Mouse (Mus musculus): ENCODE data around the gene Fhod1. TPM values are rescaled to one million over a fixed set of nuclear protein-coding genes. Genes with fewer than 3 reads are reported as not detected.

The Fhod1 gene
- polyA plus RNA-seq, 1 experiment from 2014 or later, result 0.79 TPM

- no peaks in the 10 kb centered on the region for H3K9me3 ChIP-seq (replicated peaks)
- under 1% methylated on average over 34 of the region's 34 CpGs for WGBS
- peak within 1 kb of the TSS; percentile 98 for H3K4me2 ChIP-seq
- peak within 1 kb of the TSS; percentile 82 for H3K9ac ChIP-seq (replicated peaks)
- peak within 1 kb of the TSS; percentile 81 for H3K27ac ChIP-seq (replicated peaks)
- H3K4me1 ChIP-seq, result peaks cover 49% of the 10 kb centered on the region
- H3K4me3 ChIP-seq (replicated peaks), result peak within 1 kb of the TSS; percentile 79
- no peaks in the 10 kb centered on the region for H3K36me3 ChIP-seq
- H3K27me3 ChIP-seq (replicated peaks), result peaks cover 13% of the 10 kb centered on the region
- peak; percentile 51 for ATAC-seq (ENCODE audit: low FRiP score)
These were observed 820 bp upstream of the Fhod1 start, which contains the start of gene Slc9a5 for GRCm38 (mm10) chr8:105348450-105349095. Slc9a5 (plus strand) TSS chr8:105348843.

DNA sequence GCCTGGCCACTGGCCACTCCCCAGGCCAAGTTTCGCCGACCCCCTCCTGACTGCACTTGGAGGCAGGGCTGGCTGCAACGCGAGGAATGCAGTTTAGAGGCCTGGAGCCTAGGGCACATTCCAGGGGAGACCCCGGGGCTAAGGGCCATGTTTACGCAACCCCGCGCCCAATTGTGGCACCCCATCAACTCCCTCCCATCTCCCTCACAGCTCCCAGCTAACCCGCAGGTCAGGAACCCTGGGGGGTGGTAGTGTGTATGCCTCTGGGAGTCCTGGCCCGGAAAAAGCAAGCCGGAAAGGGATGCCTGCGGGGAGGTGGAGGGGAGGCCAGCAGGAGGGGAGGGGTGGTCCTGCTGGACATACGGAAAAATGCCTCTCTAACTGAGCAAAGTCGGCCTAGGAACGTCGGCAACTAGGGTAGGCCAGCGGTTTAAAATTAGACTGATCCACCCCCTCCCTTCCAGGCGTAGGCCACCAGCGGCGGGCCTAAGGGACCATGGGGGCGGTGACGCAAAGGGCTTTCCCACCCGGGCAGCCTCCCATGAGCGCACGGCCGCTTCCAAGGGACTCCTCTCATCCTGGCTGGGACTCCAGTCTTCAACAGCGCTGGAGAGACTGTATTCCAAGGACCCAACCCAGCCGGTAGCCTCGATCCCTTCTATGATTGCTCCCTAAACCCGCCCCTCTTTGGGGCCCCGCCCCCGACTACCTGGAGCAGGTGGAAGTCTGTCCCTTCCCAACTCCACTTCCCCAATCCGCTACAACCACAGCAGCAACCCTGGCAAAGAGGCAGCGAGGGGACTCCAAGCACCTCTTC is 934 bp downstream of the Fhod1 start:
- Histone ChIP-seq H3K36me3 (no peaks in the 10 kb centered on the region), H3K4me1 (peaks cover 49% of the 10 kb centered on the region), H3K4me3 (replicated peaks) (peak overlapping the region; percentile 79), H3K9ac (replicated peaks) (peak overlapping the region; percentile 49), H3K27me3 (replicated peaks) (peaks cover 13% of the 10 kb centered on the region), H3K4me2 (peak overlapping the region; percentile 98), H3K9me3 (replicated peaks) (no peaks in the 10 kb centered on the region), H3K27ac (replicated peaks) (peak overlapping the region; percentile 43; the same call in 1 of the 2 replicates)
- peak; percentile 4; the same call in 1 of the 2 replicates for ATAC-seq (ENCODE audit: low FRiP score)
- WGBS, result 3% methylated on average over 34 of the region's 34 CpGs

DNA sequence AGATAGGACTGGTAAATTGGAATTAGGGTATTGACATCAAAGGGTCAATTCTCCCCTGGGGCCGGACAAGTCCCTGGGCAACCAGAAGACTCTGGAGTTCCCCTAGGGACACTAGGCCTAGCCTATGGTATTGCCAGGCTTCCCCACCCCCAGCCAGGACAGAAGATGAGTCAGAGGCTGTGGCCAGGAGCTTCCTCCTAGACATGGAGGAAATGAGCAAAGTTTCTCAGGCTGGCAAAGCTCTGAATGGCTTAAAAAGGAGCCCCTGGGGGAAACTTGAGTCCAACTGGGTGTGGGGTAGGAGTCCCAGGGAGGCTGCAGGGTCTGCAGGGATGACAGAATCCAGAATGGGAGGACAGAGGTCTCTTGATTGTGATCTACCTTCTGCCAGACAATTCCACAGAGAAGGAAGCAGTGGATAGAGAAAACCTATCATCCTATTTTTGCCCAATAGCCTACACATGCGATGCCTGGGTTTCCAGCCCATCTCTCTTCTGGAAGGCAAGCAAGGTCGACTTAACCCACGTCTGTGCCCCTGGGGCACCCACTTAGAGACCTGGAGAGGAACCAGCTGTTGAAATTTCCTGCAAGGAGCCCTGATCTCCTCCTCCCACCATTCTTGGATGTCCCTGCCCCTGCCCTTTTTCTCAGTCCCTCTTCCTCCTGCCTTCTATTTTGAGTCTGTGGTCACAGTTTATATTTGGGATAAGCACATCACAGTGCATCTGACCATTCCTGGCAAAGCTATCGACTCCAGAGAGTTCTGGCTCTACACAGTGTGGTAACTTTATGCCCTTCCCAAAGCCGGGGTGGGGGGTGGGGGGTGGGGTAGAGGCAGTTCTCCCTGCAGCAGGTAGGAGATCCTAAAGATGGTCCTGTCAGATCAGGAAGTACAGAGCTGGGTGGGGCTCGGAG is 2.4 kb downstream of the Fhod1 start:
- 72% methylated on average over 7 of the region's 7 CpGs for WGBS
- Histone ChIP-seq H3K27me3 (replicated peaks) (peaks cover 13% of the 10 kb centered on the region), H3K9me3 (replicated peaks) (no peaks in the 10 kb centered on the region), H3K4me3 (replicated peaks) (no peak overlapping the region), H3K9ac (replicated peaks) (no peak overlapping the region), H3K36me3 (no peaks in the 10 kb centered on the region), H3K4me1 (peaks cover 38% of the 10 kb centered on the region), H3K4me2 (no peak overlapping the region), H3K27ac (replicated peaks) (no peak overlapping the region)
- no peak for ATAC-seq (ENCODE audit: low FRiP score)

- Histone ChIP-seq H3K9ac (replicated peaks) (no peak overlapping the region), H3K27ac (replicated peaks) (no peak overlapping the region), H3K4me3 (replicated peaks) (no peak overlapping the region), H3K27me3 (replicated peaks) (peaks cover 13% of the 10 kb centered on the region), H3K4me1 (peaks cover 30% of the 10 kb centered on the region), H3K9me3 (replicated peaks) (no peaks in the 10 kb centered on the region), H3K4me2 (no peak overlapping the region), H3K36me3 (no peaks in the 10 kb centered on the region)
- ATAC-seq (ENCODE audit: low FRiP score), result no peak
- 80% methylated on average over 7 of the region's 8 CpGs for WGBS
These were observed 3.8 kb downstream of the Fhod1 start for GRCm38 (mm10) chr8:105343791-105344574.

DNA sequence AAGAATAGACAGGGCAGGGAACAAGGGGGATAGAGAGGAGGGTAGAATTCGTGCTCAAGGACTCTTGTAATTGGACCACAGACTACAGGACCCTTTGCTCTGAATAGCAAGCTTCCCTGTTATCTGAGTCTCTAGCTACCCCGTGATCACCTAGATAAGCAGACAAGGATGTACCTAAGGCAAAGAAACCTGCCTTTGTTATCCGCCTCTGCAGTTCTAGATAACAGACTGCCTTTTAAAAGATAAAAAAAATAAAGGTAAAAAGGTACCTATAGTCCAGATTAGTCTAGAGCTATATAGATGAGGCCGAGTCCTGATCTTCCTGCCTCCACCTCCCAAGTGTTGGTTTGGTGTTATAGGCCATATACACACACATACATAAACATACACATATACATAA is 5.0 kb downstream of the Fhod1 start:
- 69% methylated on average over 4 of the region's 4 CpGs for WGBS
- Histone ChIP-seq H3K27me3 (replicated peaks) (peaks cover 13% of the 10 kb centered on the region), H3K9ac (replicated peaks) (no peak overlapping the region), H3K4me1 (peaks cover 21% of the 10 kb centered on the region), H3K27ac (replicated peaks) (no peak overlapping the region), H3K4me3 (replicated peaks) (no peak overlapping the region), H3K4me2 (no peak overlapping the region), H3K36me3 (no peaks in the 10 kb centered on the region), H3K9me3 (replicated peaks) (no peaks in the 10 kb centered on the region)
- ATAC-seq (ENCODE audit: low FRiP score), result no peak

DNA sequence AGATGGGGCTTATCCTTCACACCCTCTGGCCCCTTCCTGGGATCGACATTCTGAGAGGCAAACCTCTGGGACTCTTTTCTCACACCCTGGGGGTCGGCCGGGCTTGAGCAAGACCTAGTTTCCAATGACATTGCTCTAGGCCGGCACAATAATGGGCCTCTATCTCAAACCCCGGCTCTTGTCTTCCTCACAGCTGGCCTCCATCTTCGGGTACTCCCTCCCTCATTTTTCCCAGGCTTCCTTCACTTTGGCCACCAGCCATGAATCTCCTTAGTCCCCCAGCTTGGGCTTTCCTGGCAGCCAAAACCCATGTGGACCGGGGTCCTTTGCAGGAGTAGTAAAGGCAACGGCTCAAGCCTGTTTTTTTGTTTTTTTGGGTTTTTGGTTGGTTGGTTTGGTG is 6.4 kb downstream of the Fhod1 start:
- Histone ChIP-seq H3K4me2 (no peak overlapping the region), H3K27ac (replicated peaks) (no peak overlapping the region), H3K9ac (replicated peaks) (no peak overlapping the region), H3K36me3 (no peaks in the 10 kb centered on the region), H3K9me3 (replicated peaks) (no peaks in the 10 kb centered on the region), H3K27me3 (replicated peaks) (peaks cover under 1% of the 10 kb centered on the region), H3K4me1 (peaks cover 7% of the 10 kb centered on the region), H3K4me3 (replicated peaks) (no peak overlapping the region)
- ATAC-seq (ENCODE audit: low FRiP score), result no peak
- 49% methylated on average over 8 of the region's 8 CpGs for WGBS

- H3K27me3 ChIP-seq (replicated peaks), result no peaks in the 10 kb centered on the region
- 89% methylated on average over 6 of the region's 6 CpGs for WGBS
- H3K4me1 ChIP-seq, result no peaks in the 10 kb centered on the region; the same call in 1 of the 2 replicates
- H3K4me3 ChIP-seq (replicated peaks), result no peak overlapping the region
- no peak for ATAC-seq (ENCODE audit: low FRiP score)
- no peak overlapping the region for H3K9ac ChIP-seq (replicated peaks)
- no peak overlapping the region for H3K27ac ChIP-seq (replicated peaks)
- H3K4me2 ChIP-seq, result no peak overlapping the region
- H3K36me3 ChIP-seq, result no peaks in the 10 kb centered on the region
- H3K9me3 ChIP-seq (replicated peaks), result no peaks in the 10 kb centered on the region
These were observed 7.7 kb downstream of the Fhod1 start for GRCm38 (mm10) chr8:105339886-105340635.

DNA sequence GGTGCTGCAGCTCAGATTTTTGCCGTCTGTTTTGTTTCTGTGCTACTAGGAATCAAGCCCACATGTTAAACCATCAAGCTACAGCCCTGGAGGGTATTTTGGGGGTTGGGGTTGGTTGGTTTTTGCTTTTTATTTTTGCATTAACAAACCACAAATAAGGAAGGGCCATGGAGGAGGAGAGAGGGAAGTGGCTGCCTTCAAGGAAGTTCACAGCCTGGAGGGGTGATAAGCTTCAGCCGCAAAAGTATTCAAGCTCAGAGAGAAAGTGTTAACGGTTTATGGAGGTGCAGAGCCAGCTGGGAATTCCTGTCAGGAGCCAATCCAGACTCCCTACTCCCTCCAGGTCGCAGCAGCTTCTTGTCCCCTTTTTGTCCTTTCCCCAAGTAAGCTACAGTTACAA is 8.8 kb downstream of the Fhod1 start:
- no peak for ATAC-seq (ENCODE audit: low FRiP score)
- Histone ChIP-seq H3K27ac (replicated peaks) (no peak overlapping the region), H3K4me1 (no peaks in the 10 kb centered on the region), H3K9ac (replicated peaks) (no peak overlapping the region), H3K36me3 (peaks cover 5% of the 10 kb centered on the region; the same call in 1 of the 2 replicates), H3K27me3 (replicated peaks) (no peaks in the 10 kb centered on the region), H3K9me3 (replicated peaks) (no peaks in the 10 kb centered on the region), H3K4me2 (no peak overlapping the region), H3K4me3 (replicated peaks) (no peak overlapping the region)
- WGBS, result 55% methylated on average over 4 of the region's 4 CpGs

DNA sequence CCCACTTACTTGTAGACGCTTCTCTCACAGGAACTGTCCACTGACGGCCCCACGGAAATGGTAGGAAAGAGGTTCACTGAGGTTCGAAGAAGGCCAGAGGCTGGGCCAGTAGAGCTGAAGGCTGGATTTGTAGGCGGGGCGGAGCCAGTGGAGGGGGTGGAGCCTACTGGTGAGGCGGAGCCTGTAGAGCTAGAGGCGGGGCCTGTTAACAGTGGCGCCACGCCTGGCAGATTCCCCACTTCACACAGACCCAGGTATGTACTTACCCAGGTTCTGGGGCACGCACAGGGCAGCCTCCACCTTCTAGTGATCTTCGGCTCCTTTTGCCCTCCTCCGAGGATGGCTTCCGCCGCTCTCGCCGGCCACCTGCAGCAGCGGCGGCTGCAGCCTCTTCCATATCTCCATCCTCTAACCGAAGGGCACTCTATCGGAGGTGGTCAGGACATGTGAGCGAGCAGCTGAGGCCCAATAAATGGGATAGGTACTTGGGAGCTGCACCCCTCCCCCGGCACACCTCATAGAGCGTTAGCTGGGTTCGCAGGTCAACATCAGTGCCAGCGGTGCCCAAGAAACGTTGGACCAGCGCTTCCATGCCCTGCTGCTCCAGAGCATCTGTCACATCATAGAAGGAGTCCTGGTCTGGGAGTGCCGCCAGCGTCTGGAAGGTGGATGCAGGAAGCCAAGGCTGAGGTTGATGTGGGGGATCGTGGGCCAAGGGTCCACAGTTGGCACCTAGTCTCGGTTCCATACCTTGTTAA is 11.2 kb downstream of the Fhod1 start:
- 54% methylated on average over 32 of the region's 32 CpGs for WGBS
- peak overlapping the region; percentile 10; the same call in 1 of the 2 replicates for H3K4me3 ChIP-seq (replicated peaks)
- peak overlapping the region; percentile 26 for H3K4me2 ChIP-seq
- no peak overlapping the region for H3K27ac ChIP-seq (replicated peaks)
- ATAC-seq (ENCODE audit: low FRiP score), result peak; percentile 44; the same call in 1 of the 2 replicates
- H3K9ac ChIP-seq (replicated peaks), result no peak overlapping the region
- no peaks in the 10 kb centered on the region for H3K9me3 ChIP-seq (replicated peaks)
- H3K4me1 ChIP-seq, result no peaks in the 10 kb centered on the region
- H3K36me3 ChIP-seq, result peaks cover 15% of the 10 kb centered on the region
- no peaks in the 10 kb centered on the region for H3K27me3 ChIP-seq (replicated peaks)

- no peak overlapping the region for H3K4me2 ChIP-seq
- H3K4me1 ChIP-seq, result peaks cover 6% of the 10 kb centered on the region
- H3K36me3 ChIP-seq, result peaks cover 52% of the 10 kb centered on the region
- no peaks in the 10 kb centered on the region for H3K9me3 ChIP-seq (replicated peaks)
- no peak overlapping the region for H3K4me3 ChIP-seq (replicated peaks)
- no peak for ATAC-seq (ENCODE audit: low FRiP score)
- no peak overlapping the region for H3K27ac ChIP-seq (replicated peaks)
- WGBS, result 68% methylated on average over 2 of the region's 2 CpGs
- no peak overlapping the region for H3K9ac ChIP-seq (replicated peaks)
- H3K27me3 ChIP-seq (replicated peaks), result no peaks in the 10 kb centered on the region
These were observed 15.2 kb downstream of the Fhod1 start for GRCm38 (mm10) chr8:105332523-105332922.
